Mouse (Mus musculus): ENCODE measurements at regions not wholly inside any gene's neighbourhood (a gene's known extent, or its start where the extent isn't known, plus 50 kb on each side); places are given as distances from the start of the nearest gene placed in this dataset.

DNA sequence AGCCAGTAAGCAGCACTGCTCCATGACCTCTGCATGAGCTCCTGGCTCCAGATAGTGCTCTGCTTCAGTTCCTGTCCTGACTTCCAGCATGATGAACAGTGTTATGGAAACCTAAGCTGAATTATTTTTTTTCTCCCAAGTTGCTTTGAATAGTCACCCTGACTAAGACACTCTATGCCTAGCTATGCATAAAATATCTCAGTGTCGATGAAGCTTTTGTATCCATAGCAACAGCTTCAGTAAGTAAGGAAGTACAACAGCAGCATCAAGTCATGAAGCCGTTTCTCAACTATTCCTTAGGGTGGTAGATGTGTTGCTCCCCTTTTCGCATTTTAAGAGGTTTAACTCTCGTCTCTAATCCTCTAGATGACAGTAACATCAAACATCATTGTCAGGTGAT is 228.4 kb upstream of the Gpc5 start:
- no peak for DNase-seq (ENCODE audit: low spot score in 2 of 2)

DNA sequence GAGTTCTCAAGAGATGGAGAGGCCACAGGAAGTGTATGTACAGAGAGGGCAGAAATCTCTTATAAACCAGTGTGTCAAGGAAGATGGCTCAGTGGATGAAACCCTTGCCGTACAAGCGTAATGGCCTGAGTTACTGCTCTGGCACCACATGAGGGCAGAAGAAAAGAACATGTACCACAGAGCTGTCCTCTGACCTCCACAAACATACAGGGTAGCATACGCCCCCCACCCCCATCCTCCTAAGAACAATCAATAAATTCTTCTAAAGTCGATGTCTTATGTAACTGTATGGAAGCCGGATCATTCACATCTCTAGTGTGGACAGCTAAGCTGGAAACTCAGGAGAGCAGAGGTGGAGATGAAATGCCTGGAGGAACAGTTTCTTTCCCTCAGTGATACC is 227.9 kb upstream of the Gpc5 start:
- DNase-seq (ENCODE audit: low spot score in 2 of 2): no peak

DNA sequence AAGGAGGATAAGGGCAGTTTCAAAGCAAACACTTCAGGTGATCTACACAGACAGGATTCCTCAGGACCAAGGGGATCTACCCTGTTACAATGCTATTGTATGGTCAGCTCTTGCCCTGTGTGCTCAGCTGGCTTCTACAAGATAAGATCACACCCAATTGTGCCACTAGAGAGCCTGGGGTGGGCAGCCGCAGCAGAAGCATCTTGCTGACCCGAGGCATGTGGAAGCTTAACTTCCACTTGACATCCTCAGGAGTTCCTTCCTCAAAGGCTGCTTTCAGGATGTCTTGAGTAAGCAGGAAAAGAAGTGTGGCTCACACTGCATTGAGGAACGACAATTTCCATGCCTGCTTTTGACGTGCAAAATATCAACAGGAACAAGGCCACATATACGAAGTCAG is 222.8 kb upstream of the Gpc5 start:
- peak; percentile 40 to 56 for DNase-seq (ENCODE audit: low spot score in 2 of 2)

DNA sequence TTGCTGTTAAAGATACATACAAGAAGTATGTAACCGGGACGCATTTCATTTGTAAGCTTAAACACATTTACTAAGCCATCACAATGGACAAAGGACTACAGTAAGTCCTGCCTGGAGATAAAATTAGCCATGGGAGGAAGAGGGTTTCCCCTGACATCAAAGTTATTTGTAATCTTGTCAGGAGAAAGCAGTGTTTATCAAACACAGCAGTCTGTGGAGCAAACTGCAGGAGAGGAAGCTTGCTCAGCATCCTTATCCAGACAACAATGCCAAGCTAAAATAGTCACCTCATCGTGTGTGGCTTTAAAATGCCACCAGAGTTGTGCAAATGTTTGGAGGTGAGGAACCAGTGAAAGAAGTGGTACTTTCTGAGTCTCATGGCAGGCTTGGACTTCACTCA is 216.9 kb upstream of the Gpc5 start:
- peak in 1 of 2 experiments; percentile 38 for DNase-seq (ENCODE audit: low spot score in 2 of 2)

DNA sequence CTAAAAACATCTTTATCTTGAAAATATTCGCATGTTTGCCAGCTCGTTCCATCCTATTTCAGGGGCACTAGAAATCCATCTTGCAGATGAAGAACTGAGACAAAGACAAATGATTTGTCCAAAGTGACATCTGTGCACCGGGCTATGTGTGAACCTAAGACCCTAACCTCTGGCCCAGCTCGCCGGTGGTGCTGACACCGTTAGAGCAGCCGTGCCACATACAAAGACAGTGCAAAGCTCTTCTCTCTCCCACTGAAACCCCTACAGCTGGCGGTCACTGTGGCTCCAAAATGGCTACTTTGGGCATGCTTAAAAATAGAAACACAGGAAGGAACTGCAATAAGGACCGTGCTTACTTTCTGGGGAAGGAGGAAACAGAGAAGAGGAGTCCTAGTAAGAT is 215.6 kb upstream of the Gpc5 start:
- DNase-seq (ENCODE audit: low spot score in 2 of 2): peak; percentile 33 to 35

DNA sequence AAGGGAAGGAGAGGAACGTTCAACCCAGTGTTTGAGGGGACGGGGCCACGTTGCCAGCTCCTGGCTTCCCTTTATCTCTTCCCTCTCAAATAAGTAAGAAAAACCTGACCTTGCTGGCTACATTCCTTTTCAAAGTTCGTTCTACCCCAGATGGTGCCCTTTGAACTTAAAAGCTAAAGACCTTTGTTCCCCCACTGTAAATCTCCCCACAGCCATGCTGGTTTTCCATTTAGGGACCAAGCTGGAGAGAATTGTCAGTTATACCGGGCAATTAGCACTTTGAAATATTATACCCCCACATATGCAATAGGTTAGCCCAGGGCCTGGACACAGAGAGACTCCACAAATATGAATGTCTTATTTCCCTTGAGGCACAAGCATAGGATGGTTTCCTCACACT is 214.5 kb upstream of the Gpc5 start:
- no peak for DNase-seq (ENCODE audit: low spot score in 2 of 2)

DNA sequence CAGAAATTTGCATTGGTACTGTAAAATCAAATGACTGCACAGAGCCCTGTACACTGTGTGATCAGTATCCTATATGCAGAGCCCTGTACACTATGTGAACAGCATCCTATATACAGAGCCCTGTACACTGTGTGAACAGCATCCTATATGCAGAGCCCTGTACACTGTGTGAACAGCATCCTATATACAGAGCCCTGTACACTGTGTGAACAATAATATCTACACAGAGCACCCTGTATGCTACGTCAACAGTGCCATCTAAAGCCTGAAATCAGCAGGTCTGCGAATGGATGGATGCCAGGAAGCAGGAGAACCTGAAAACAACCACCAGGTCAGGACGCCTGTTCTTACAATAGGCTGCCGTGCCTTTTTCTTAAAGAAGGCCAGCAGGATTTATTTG is 211.7 kb upstream of the Gpc5 start:
- DNase-seq (ENCODE audit: low spot score in 2 of 2): peak; percentile 45 to 46

DNA sequence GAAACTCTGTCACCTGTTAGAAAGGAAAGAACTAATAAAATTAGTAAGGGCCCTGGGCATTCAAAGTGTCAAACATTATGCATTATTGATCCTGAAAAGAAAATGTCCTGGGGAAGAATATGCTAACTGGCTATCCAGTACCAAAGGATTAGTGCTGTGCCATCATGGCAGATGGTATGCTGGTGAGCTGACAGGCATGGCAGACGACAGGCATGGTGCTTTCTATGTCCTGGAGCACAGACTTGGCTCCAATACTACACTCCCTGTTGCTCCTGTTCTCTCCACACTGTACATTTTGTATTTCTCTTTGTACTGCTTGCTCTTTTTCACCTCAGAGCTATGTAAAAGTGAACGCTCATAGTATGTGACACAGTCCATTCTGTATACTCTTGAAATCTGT is 187.9 kb upstream of the Gpc5 start:
- DNase-seq (ENCODE audit: low spot score in 2 of 2): no peak

DNA sequence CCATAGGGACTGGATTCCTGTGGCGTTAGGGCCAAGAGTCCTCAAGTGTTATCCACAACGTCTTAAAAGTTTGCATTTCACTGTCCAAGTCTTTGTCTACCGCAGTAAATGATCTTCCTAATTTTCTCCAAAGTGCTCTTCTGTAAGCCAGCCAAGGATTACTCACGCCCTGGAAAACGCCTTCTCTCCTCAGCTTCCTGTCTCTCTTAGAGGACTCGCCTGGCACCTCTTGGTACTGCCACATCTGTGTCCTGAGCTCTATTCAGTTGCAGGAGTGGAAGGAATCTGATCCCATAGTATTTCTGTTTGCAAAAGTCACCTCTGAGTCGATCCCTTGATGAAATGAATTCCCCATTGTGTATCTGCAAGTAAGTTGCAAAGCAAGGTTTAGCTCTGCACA is 179.7 kb upstream of the Gpc5 start:
- DNase-seq (ENCODE audit: low spot score in 2 of 2): no peak

DNA sequence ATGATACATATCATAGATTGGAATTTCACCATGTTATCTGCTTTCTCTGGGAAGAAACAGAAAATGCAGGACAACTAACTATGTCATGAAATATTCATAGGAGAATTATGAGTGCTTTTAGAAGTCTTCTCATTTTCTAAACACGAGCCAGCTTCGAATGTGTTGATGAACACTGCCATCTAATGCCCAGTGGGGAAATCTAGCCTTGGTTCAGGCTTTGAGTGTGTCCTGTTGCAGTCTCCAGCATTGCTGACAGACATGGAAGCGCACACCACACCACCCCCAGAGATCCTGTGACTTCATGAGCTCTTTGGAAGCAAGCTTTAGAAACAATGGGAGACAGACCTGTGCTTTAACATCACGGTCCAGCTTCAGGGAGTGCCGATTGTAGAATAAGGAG is 178.8 kb upstream of the Gpc5 start:
- peak; percentile 72 to 79 for DNase-seq (ENCODE audit: low spot score in 2 of 2)

DNA sequence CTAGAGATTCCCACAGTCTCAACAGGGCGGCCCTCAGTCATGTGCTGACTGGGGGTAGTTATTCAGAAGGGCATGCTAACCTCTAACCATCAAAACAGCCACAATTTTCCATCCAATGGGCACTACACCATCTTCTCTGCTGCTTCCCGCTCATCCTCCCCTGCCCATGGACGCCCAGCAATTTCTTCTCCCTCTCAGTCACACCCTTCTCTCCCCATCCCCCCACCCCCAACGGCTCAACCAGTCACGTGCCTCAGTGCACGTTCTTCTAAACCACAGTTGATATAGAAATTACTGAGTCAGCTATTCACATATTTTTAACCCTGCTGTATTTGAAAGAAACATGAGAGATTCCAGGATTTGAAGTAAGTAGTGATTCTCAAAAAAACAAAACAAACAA is 146.3 kb upstream of the Gpc5 start:
- no peak for DNase-seq (ENCODE audit: low spot score in 2 of 2)

DNA sequence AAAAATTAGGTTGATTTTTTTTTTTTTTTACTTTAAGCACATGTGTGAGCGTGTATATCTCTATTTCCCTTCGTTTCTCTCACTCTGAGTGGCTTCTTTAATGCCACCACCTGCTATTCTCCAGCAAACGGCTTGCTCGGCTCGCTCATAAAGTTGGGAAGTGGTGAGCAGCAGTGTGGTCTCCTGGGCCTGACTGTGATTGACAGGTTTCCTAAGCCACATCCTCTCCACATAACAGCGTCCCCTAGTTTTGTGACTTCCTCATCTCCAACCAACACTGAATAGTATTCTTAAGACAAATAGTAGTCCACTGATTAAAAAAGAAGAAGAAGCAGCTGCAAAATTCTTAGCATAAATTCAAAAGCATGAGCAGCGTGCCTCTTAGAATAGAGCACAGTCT is 145.7 kb upstream of the Gpc5 start:
- DNase-seq (ENCODE audit: low spot score in 2 of 2): no peak

DNA sequence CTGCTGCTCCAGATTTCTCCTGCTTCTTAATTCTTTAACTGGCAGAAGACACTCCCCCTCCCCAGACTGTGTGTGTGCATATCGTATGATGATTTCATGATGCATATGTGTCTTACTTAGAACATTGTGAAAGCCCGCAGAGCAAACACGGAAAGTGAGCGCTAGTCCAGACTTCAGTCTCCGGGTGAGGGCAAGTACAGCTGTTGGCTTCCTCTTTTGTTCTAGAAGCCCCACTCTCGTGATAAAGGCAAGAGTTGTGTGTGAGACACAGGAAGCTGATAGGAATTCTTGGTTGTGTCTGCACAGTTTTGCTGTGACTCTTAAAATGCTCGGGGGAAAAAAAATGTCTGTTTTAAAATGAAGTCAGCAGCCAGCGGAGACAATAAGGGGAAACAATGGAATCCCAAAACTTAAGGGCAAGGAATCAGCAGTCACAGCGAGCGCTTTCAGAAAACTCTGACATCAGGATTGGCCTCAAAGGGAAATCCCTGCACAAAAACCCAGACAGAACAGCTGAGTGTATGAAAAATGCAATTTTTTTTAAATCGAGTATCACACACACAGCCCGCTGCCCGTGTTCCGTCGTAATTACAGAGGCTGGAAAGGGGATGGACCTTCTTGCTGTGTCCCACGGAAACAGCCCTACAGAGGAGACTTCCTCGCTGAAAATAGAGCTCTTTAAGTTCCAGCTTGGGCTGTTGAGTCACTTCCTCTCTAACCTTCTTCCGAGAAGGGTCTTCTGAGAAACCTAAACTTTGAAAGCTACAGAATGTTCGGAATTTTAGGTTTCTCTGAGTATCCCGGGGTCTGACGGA is 143.5 kb upstream of the Gpc5 start:
- DNase-seq (ENCODE audit: low spot score in 2 of 2): no peak

DNA sequence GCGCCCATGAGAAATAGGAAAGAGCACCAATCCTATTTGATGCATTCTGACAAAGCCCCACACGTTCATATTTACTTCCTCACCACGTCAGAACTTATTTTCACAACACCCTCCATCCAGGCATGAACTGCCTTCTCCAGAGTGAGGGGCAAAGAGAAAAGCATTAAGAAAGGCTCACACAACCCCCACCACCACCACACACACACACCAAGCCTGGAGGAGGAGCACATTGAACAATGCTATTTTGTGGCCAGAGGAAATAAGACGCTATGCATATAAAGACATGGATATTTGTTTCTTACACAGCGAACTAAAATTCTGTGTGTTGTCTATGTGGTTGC is 142.9 kb upstream of the Gpc5 start:
- DNase-seq (ENCODE audit: low spot score in 2 of 2): no peak

DNA sequence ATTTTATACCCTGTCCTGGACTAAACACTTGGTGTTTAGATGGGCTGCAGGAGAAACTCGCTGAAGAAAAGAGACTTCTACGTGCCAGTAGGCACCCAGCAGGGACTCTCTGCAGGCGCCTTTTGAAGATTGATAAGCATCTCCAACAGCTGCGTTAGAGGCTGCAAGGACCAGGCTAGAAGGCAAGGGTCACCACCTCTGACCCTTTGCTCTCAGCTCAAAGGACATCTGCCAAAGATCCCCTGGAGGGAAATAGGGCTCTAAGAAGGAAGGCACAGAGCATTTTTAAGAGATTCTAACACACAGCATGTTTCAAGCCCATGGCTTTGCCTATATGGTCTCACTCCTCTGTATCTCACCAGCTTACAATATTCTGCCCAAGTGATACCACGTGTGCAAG is 139.7 kb upstream of the Gpc5 start:
- DNase-seq (ENCODE audit: low spot score in 2 of 2): no peak

DNA sequence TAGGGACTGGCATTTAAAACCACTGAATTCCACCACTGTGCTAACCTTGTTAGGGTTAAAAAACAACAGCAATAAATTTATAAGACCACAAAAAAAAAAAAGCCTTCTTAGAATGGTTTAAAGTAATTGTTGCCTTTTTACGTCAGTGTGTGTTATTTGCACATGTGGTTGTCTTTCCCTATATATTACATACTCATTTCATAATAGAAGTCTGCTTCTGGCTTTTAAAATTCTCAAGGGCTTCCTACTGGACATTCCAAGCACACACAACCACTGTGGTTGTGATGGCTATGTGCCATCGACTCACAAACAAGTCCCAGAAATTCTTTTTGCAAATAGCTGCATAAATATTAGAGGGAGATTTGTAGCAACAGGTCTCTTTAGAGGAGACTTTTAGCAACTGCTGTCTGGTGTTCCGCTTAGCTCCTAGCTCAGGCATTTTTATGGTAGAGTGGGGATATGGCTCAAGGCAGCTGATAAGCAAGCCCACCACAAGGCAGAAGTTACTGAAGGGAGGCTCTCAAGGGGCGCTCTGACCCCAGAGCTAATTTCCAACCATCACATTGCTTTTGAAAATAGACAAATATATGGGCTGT is 138.8 kb upstream of the Gpc5 start:
- DNase-seq (ENCODE audit: low spot score in 2 of 2): no peak

DNA sequence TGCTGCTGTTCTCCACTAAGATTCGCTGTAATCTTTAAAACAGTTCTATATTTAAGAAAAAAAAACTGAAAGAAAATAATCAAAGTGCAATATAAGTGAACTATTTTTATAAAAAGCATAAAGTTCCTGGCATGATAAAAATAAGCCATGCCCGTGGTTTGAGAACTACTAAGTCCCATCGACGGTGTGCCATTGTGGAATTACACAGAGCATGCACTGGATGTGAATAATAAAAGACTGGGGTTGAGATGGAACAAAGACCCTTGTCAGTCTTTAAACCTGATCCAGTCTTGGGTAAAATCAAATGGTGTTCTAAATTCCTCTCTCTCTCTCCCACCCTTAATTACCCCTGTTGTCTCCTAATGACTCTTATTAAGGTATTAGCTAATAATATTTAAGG is 137.7 kb upstream of the Gpc5 start:
- DNase-seq (ENCODE audit: low spot score in 2 of 2): no peak

DNA sequence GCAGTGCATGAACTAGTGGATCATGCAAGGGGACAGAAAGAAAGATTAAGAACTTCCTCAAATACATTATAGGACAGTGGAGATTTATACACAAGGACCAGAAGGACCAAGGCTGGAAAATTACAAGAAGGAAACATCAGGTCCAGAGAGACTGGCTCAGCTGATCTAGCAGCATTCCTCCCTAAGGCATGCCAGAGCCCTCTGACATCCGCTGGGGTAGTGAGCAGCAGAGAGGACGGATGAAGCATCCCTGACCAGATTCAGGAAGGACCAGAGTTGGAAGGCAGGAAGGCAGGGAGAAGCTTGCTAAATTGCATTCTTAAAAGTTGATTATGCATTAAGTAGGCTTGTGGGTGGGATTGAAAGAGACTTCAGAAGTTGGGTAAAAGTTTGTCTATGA is 136.4 kb upstream of the Gpc5 start:
- DNase-seq (ENCODE audit: low spot score in 2 of 2): no peak

DNA sequence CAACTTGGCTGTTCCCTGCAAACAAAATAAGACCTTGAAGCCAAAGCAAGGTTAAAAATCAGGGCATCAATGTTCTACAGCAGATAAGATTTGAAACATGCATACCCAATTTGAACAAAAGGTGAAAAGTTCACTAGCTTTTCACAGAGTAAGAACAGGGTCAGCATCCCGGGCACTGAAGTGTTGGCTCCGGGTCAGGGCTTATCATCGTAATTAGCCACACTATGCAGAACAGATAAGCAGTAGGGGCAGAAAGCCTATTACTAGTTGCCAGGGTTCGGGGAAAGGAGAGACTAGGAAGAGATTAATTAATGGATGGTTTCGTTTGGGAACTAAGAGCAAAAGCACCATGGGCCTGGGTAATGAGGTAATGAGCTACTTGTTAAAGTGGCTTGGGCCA is 131.7 kb upstream of the Gpc5 start:
- DNase-seq (ENCODE audit: low spot score in 2 of 2): no peak

DNA sequence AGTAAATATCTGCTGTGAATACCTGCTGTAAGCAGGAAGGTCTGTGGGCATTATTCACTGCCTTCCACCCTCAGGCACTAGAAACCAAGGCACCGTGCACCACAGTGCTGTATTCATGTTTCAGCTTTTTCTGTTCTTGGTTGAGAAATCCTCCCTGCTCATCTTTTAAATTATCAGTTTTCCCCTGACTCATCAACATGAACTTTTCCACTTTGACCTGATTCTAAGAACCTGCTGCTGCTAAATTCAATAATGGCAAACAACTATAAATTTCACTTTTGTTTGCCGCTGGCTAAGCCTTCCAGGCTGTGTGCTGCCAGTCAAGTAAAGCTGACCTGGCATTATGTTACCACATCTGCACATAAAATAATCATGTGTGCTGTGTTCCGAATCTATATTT is 126.1 kb upstream of the Gpc5 start:
- DNase-seq (ENCODE audit: low spot score in 2 of 2): no peak

DNA sequence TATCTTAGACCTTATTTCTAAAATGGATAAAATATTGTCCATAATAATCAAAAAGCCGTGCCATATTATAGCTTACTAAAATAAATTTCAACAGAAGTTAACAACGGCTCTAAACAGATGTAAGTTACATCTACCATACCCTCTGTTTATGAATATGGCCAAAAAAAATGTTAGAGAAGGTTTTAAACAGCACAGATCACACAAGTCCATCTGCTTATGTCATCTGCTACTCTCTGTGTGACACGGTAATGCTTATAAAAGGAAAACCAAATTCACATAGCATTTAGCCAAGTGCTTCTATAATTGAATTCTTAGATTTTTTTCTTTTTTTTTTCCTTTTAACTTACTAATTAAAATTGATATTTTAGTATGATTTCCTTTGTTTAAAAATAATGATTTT is 123.0 kb upstream of the Gpc5 start:
- no peak for DNase-seq (ENCODE audit: low spot score in 2 of 2)

DNA sequence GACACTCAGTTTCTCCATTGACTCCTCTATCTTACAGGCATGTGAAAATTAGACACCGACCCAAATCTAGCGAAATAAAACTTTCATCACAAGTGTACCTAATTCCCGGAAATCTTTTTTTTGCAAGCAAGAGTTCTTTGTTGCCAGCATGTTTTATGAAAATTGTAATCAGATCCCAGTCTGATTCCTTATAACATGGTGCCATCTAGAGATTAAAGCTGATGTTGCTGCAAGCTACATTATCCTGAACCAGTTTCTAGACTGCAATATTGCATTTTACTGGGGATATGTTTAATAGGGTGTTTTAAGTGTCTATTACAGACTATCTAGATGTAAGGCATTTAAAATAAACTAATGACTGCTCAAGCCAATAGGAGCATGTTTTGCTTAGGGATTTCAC is 110.9 kb upstream of the Gpc5 start:
- no peak for DNase-seq (ENCODE audit: low spot score in 2 of 2)

DNA sequence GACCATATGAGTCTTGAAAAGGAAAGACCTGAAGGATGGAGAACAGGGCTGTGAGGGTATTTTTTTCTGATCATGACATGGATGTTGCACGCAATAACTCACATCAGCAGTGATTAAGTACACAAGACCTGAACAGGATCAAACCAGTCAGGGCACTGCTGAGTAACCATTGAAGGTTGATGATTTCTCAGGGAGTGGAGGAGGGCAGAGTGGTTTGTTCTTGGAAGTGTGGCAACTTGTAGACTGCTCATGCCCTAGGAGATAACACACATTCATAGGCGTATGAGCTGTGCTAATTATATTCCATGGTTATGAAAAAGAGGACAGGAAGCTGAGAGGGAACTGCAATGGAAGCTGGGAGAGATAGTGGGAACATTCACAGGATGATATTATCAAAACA is 88.8 kb upstream of the Gpc5 start:
- no peak for DNase-seq (ENCODE audit: low spot score in 2 of 2)
